Mouse (Mus musculus) spleen, adult 2 months (tissue): ENCODE data around the gene Foxj1. TPM values are rescaled to one million over a fixed set of nuclear protein-coding genes. Genes with fewer than 3 reads are reported as not detected.

Experiments
- DNase-seq, 2 experiments: peaks; one replicate each; pipeline versions ENCODE4 v3.0.0 to v3.0.0-alpha.2; 2012 to 2021; ENCODE audit warnings: low spot score in 2 of 2, low read depth in 1 of 2
- H3K27ac ChIP-seq: fragments of 200-500 bp; 2 replicates; pipeline ENCODE4 v1.5.1; 2012; ENCODE audit warnings: low read length, inconsistent platforms; ENCODE audit not compliant: insufficient read depth
- H3K27me3 ChIP-seq: fragments of 200-500 bp; 2 replicates; pipeline ENCODE4 v1.6.1; 2012; ENCODE audit warnings: mild to moderate bottlenecking, moderate library complexity, low read length, inconsistent platforms; ENCODE audit not compliant: control insufficient read depth, insufficient read depth
- H3K36me3 ChIP-seq: fragments of 200-500 bp; 2 replicates; pipeline ENCODE4 v1.6.1; 2012; ENCODE audit warnings: mild to moderate bottlenecking, low read length, inconsistent platforms; ENCODE audit not compliant: control insufficient read depth, insufficient read depth
- H3K4me1 ChIP-seq: fragments of 200-500 bp; 2 replicates; pipeline ENCODE4 v1.6.1; 2011; ENCODE audit warnings: inconsistent platforms; ENCODE audit not compliant: control insufficient read depth, insufficient read depth, insufficient read length
- H3K4me3 ChIP-seq: fragments of 200-500 bp; 2 replicates; pipeline ENCODE4 v1.5.1; 2011; ENCODE audit warnings: mild to moderate bottlenecking, inconsistent platforms; ENCODE audit not compliant: insufficient read depth, insufficient read length; ENCODE audit errors: extremely low read depth
- CTCF ChIP-seq: fragments of 200-500 bp; IDR thresholded peaks from 2 replicates; pipeline ENCODE4 v1.5.1; 2011; ENCODE audit warnings: mild to moderate bottlenecking, inconsistent platforms; ENCODE audit not compliant: insufficient read depth, insufficient read length, insufficient replicate concordance; ENCODE audit errors: extremely low read depth
- POLR2A ChIP-seq: fragments of 200-500 bp; IDR thresholded peaks from 2 replicates; pipeline ENCODE4 v1.6.1; 2011; ENCODE audit warnings: low read depth, low read length, inconsistent platforms
- WGBS: fragments of 180-500 bp; shearing (Covaris S2); methylation state at CpG from one replicate; pipeline ENCODE4 v1.1.7; 2018; 5-methylcytosine and 5-hydroxymethylcytosine counted together
- polyA plus RNA-seq: library from polyadenylated mRNA; depleted of rRNA; stranded (reverse); fragments of >200 nt; gene quantifications from 2 replicates; pipeline ENCODE4 v1.2.3, GENCODE M21; 2012

The Foxj1 gene
- polyA plus RNA-seq, 1 experiment: 0.47 TPM

- no peak for DNase-seq
- Histone ChIP-seq H3K4me3 (no peak overlapping the region), H3K36me3 (no peaks in the 10 kb centered on the region), H3K27ac (no peak overlapping the region), H3K4me1 (peaks cover 8% of the 10 kb centered on the region; the same call in 1 of the 2 replicates), H3K27me3 (peaks cover 9% of the 10 kb centered on the region)
- 37% methylated on average over 31 of the region's 31 CpGs for WGBS
- TF ChIP-seq CTCF (no peak), POLR2A (no peak)
Observed at GRCm38 (mm10) chr11:116333526-116334416, 1.4 kb downstream of the Foxj1 start.

GRCm38 (mm10) chr11:116332983-116333270, 2.3 kb downstream of the Foxj1 start:
- Histone ChIP-seq H3K27me3 (peaks cover 9% of the 10 kb centered on the region), H3K27ac (no peak overlapping the region)
- DNase-seq: no peak

GRCm38 (mm10) chr11:116332232-116332982, 2.8 kb downstream of the Foxj1 start:
- Histone ChIP-seq H3K4me3 (no peak overlapping the region), H3K27me3 (peaks cover 9% of the 10 kb centered on the region), H3K4me1 (peaks cover 8% of the 10 kb centered on the region; the same call in 1 of the 2 replicates), H3K36me3 (no peaks in the 10 kb centered on the region), H3K27ac (no peak overlapping the region)
- no peak for DNase-seq
- TF ChIP-seq CTCF: no peak
- WGBS: 80% methylated on average over 19 of the region's 19 CpGs

More at GRCm38 (mm10) chr11:116332983-116333270, 2.3 kb downstream of the Foxj1 start:
- Histone ChIP-seq H3K36me3 (no peaks in the 10 kb centered on the region), H3K4me1 (peaks cover 8% of the 10 kb centered on the region; the same call in 1 of the 2 replicates), H3K4me3 (no peak overlapping the region)
- TF ChIP-seq POLR2A (no peak), CTCF (no peak)
- WGBS: 92% methylated on average over 3 of the region's 3 CpGs

- Histone ChIP-seq H3K27ac (no peak overlapping the region), H3K4me1 (peaks cover 8% of the 10 kb centered on the region; the same call in 1 of the 2 replicates), H3K27me3 (peaks cover 9% of the 10 kb centered on the region), H3K4me3 (no peak overlapping the region), H3K36me3 (no peaks in the 10 kb centered on the region)
- WGBS: 85% methylated on average over 7 of the region's 7 CpGs
- no peak for TF ChIP-seq CTCF
- TF ChIP-seq POLR2A: no peak
- DNase-seq: no peak
Observed at GRCm38 (mm10) chr11:116330211-116330518, 5.0 kb downstream of the Foxj1 start.

GRCm38 (mm10) chr11:116329314-116330210, 5.6 kb downstream of the Foxj1 start:
- WGBS: 82% methylated on average over 18 of the region's 18 CpGs
- no peak overlapping the region for H3K4me3 ChIP-seq
- H3K4me1 ChIP-seq: peaks cover 3% of the 10 kb centered on the region; the same call in 1 of the 2 replicates
- TF ChIP-seq POLR2A: no peak
- no peak for TF ChIP-seq CTCF
- no peak for DNase-seq
- peaks cover 4% of the 10 kb centered on the region; the same call in 1 of the 2 replicates for H3K27me3 ChIP-seq
- H3K27ac ChIP-seq: no peak overlapping the region
- no peaks in the 10 kb centered on the region for H3K36me3 ChIP-seq

GRCm38 (mm10) chr11:116326963-116327603, 8.1 kb downstream of the Foxj1 start:
- Histone ChIP-seq H3K36me3 (no peaks in the 10 kb centered on the region), H3K4me1 (no peaks in the 10 kb centered on the region), H3K4me3 (no peak overlapping the region), H3K27me3 (no peaks in the 10 kb centered on the region), H3K27ac (no peak overlapping the region)
- TF ChIP-seq POLR2A (no peak), CTCF (no peak)
- DNase-seq: no peak
- WGBS: 84% methylated on average over 7 of the region's 7 CpGs
